19 mouse cellular contexts compared by ENCODE assay signal in the genomic region with DNA sequence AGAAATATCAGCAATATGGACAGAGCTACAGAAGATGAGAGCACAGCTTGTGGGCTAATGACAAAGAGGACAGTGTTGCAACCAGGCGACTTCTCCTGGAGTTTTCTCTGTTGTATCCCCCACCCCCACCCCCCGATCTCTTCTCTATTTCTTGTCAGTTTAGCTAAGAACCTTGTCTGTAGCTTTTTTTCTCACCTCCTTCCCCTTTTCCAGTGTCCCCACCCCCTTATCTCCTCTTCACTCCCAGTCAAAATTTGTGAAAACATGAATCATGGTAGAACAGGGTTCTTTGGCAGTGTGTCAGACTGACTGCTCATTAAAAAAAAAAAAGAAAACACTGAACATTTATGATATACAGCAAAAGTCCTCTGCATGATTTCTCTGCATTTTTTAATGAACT. TPM values are rescaled to one million over a fixed set of nuclear protein-coding genes. Genes with fewer than 3 reads are reported as not detected.
DNase-seq lines count a peak whose midpoint lies in the region; ATAC-seq and TF ChIP-seq lines count a peak whose summit lies in the region.
"Had no signal": no experiment of that assay in that cellular context is flagged by ENCODE, and none has a peak within 500 bp of the region (broad histone marks: within the 10 kb centered on the region; RNA-seq: fewer than 3 reads in every experiment).

No protein-coding gene starts in this region.

- H3K4me1 ChIP-seq in lung, postnatal 0 days (ENCODE audit: insufficient read depth, low read depth, low read length) = peaks cover 26% of the 10 kb centered on the region

- 37% methylated on average over 2 of the region's 2 CpGs for whole genome bisulfite sequencing in lung, postnatal 0 days

- peak; percentile 17; the same call in 1 of the 2 replicates for ATAC-seq in lung, postnatal 0 days
- peak; percentile 69 for ATAC-seq in granulocyte monocyte progenitor cell, adult 5-6 weeks (replicated peaks; ENCODE audit: poor library complexity, severe bottlenecking)
- peak; percentile 57 for ATAC-seq in megakaryocyte, adult 5-6 weeks (ENCODE audit: poor library complexity, severe bottlenecking)
- ATAC-seq: forebrain, postnatal 0 days; intestine, embryonic 15.5 days had no signal

- no peak overlapping the region for H3K27ac ChIP-seq in lung, postnatal 0 days (ENCODE audit: low read length)
- H3K27ac ChIP-seq: hindbrain, embryonic 10.5 days; intestine, embryonic 15.5 days; kidney, postnatal 0 days; limb, embryonic 13.5 days had no signal

- no peaks in the 10 kb centered on the region for H3K9me3 ChIP-seq in lung, postnatal 0 days (ENCODE audit: low read length)
- H3K9me3 ChIP-seq: heart, embryonic 12.5 days; hindbrain, embryonic 10.5 days; intestine, embryonic 15.5 days; limb, embryonic 13.5 days had no signal

- TF ChIP-seq EP300 in lung, postnatal 0 days (IDR thresholded peaks at IDR 0.05) = no peak

- no peaks in the 10 kb centered on the region for H3K27me3 ChIP-seq in lung, postnatal 0 days (replicated peaks; ENCODE audit: insufficient read depth, low read length)
- H3K27me3 ChIP-seq: heart, embryonic 12.5 days; intestine, embryonic 15.5 days; limb, embryonic 13.5 days had no signal

- H3K9ac ChIP-seq in lung, postnatal 0 days (replicated peaks; ENCODE audit: low read depth) = no peak overlapping the region
- H3K9ac ChIP-seq: forebrain, postnatal 0 days; heart, embryonic 12.5 days; intestine, embryonic 15.5 days; limb, embryonic 13.5 days had no signal

- no peak overlapping the region for H3K4me2 ChIP-seq in lung, postnatal 0 days (replicated peaks; ENCODE audit: low read depth, low read length)
- H3K4me2 ChIP-seq: heart, embryonic 12.5 days; intestine, embryonic 15.5 days; limb, embryonic 13.5 days had no signal

- TF ChIP-seq CTCF in lung, postnatal 0 days (IDR thresholded peaks at IDR 0.05) = no peak

- peak; percentile 60 for DNase-seq in lung, postnatal 0 days (ENCODE audit: low spot score)
- DNase-seq in lung, postnatal 25 days (ENCODE audit: low spot score) = no peak
- peak; percentile 75 for DNase-seq in NIH3T3 (ENCODE audit: low read depth)
- no peak for DNase-seq in cerebellum, adult 9-10 months
- no peak for DNase-seq in adrenal gland, postnatal 25 days
- no peak for DNase-seq in urinary bladder, postnatal 4 days (ENCODE audit: low spot score in 2 of 2)
- DNase-seq: adrenal gland, adult 8-10 months; cerebellum, adult 11-12 months; forebrain, postnatal 0 days; gastrocnemius, postnatal 36 days; thymus, adult 2 months had no signal

- H3K4me3 ChIP-seq in lung, postnatal 0 days (ENCODE audit: low read depth, low read length) = no peak overlapping the region
- H3K4me3 ChIP-seq: heart, embryonic 12.5 days; hindbrain, embryonic 10.5 days; intestine, embryonic 15.5 days; limb, embryonic 13.5 days; myocyte had no signal

- H3K36me3 ChIP-seq in lung, postnatal 0 days (ENCODE audit: insufficient read depth, low read length) = peaks cover 5% of the 10 kb centered on the region; the same call in 1 of the 2 replicates
- H3K36me3 ChIP-seq: intestine, embryonic 15.5 days had no signal

RNA-seq across cellular contexts. Expression of a gene that starts 16.9 kb away (rescaled TPM):
- 19.2 and 21.8 TPM in 2 replicates for polyA plus RNA-seq in lung, postnatal 0 days (2015; fragmentation: Nextera tagmentation; extraction: Ambion mirVana)
- total RNA-seq in granulocyte monocyte progenitor cell, adult 5-6 weeks (2014; fragmentation: Nextera tagmentation) = 51.3 and 67.2 TPM in 2 replicates
- 82.0 and 86.3 TPM in 2 replicates for total RNA-seq in granulocyte monocyte progenitor cell, adult 5-6 weeks (2017)
- 147 and 155 TPM in 2 replicates for total RNA-seq in megakaryocyte, adult 5-6 weeks (2015)
- 160 and 174 TPM in 2 replicates for total RNA-seq in megakaryocyte, adult 5-6 weeks (2017)
- total RNA-seq in adrenal gland, postnatal 25 days (2021) = 51.3 and 57.6 TPM in 2 replicates

Comparison
In these comparisons a context has a peak if more than half of its experiments do, and no peak if none do; other contexts are left out.
1. DNase-seq: peak in lung, postnatal 0 days (single experiment) and NIH3T3 (single experiment); none in lung, postnatal 25 days (single experiment), cerebellum, adult 9-10 months (single experiment), adrenal gland, postnatal 25 days (single experiment) and urinary bladder, postnatal 4 days (0 of 2).
2. ATAC-seq: peak in every context shown above with its lines; median percentile 69 in granulocyte monocyte progenitor cell, adult 5-6 weeks; 57 in megakaryocyte, adult 5-6 weeks; 17 in lung, postnatal 0 days.